Mouse (Mus musculus) hindbrain, embryonic 11.5 days (tissue): ENCODE measurements around the gene Polg. TPM values are rescaled to one million over a fixed set of nuclear protein-coding genes. Genes with fewer than 3 reads are reported as not detected.

Experiments
- ATAC-seq: fragments of 200-750 bp; cut with Nextera tagmentation; 2 replicates; pipeline ENCODE4 v1.8.0; 2017; ENCODE audit warnings: mild to moderate bottlenecking, moderate TSS enrichment, moderate library complexity; ENCODE audit not compliant: low FRiP score
- DNase-seq: peaks from one replicate; pipeline ENCODE4 v3.0.0-alpha.2; 2015; ENCODE audit warnings: low spot score
- H3K27ac ChIP-seq: fragments of 300-500 bp; sonication (generic); 2 replicates; pipeline ENCODE4 v1.5.1; 2014; ENCODE audit warnings: mild to moderate bottlenecking, low read depth, low read length
- H3K27me3 ChIP-seq: fragments of 300-500 bp; sonication (generic); 2 replicates; pipeline ENCODE4 v1.6.1; 2014; ENCODE audit warnings: mild to moderate bottlenecking, low read length, moderate library complexity, mixed read lengths; ENCODE audit not compliant: control insufficient read depth, insufficient read depth
- H3K36me3 ChIP-seq: fragments of 300-500 bp; sonication (generic); 2 replicates; pipeline ENCODE4 v1.6.1; 2014; ENCODE audit warnings: mild to moderate bottlenecking, low read length, moderate library complexity, mixed read lengths; ENCODE audit not compliant: control insufficient read depth, insufficient read depth
- H3K4me1 ChIP-seq: fragments of 300-500 bp; sonication (generic); replicated peaks from 2 replicates; pipeline ENCODE4 v1.6.1; 2014; ENCODE audit warnings: low read length, mixed read lengths; ENCODE audit not compliant: control insufficient read depth, insufficient read depth
- H3K4me2 ChIP-seq: fragments of 300-500 bp; sonication (generic); replicated peaks from 2 replicates; pipeline ENCODE4 v1.6.1; 2014; ENCODE audit warnings: mild to moderate bottlenecking, low read depth, low read length
- H3K4me3 ChIP-seq: fragments of 300-500 bp; sonication (generic); 2 replicates; pipeline ENCODE4 v1.5.1; 2014; ENCODE audit warnings: low read depth, low read length
- H3K9ac ChIP-seq: fragments of 300-500 bp; sonication (generic); 2 replicates; pipeline ENCODE4 v1.6.1; 2014; ENCODE audit warnings: low read depth, low read length
- H3K9me3 ChIP-seq: fragments of 300-500 bp; sonication (generic); 2 replicates; pipeline ENCODE4 v1.6.1; 2016; ENCODE audit warnings: low read length; ENCODE audit not compliant: control insufficient read depth
- WGBS: fragments of 180-500 bp; shearing (Covaris S2); extraction: QIAGEN DNeasy Blood & Tissue Kit; methylation state at CpG from one replicate; pipeline ENCODE4 v1.1.7; 2014; 5-methylcytosine and 5-hydroxymethylcytosine counted together
- polyA plus RNA-seq: library from polyadenylated mRNA; unstranded; fragments of >200 nt; fragmentation: Nextera tagmentation; extraction: Ambion mirVana; gene quantifications from 2 replicates; pipeline ENCODE4 v1.2.1, GENCODE M21; 2014

The Polg gene
- polyA plus RNA-seq, 1 experiment from 2014 or later, result 22.5 TPM

GRCm38 (mm10) chr7:79464776-79465420 lies 1.3 kb downstream of the Polg start:
- no peaks in the 10 kb centered on the region for H3K9me3 ChIP-seq
- H3K9ac ChIP-seq, result peak overlapping the region; percentile 84
- peaks cover 11% of the 10 kb centered on the region for H3K4me1 ChIP-seq
- WGBS, result 7% methylated on average over 47 of the region's 47 CpGs
- H3K27me3 ChIP-seq, result no peaks in the 10 kb centered on the region
- H3K36me3 ChIP-seq, result no peaks in the 10 kb centered on the region
- peak overlapping the region; percentile 90 for H3K4me3 ChIP-seq
- DNase-seq (peak; percentile 8), ATAC-seq (no peak)
- no peak overlapping the region for H3K27ac ChIP-seq
- peak overlapping the region; percentile 81 for H3K4me2 ChIP-seq

DNA sequence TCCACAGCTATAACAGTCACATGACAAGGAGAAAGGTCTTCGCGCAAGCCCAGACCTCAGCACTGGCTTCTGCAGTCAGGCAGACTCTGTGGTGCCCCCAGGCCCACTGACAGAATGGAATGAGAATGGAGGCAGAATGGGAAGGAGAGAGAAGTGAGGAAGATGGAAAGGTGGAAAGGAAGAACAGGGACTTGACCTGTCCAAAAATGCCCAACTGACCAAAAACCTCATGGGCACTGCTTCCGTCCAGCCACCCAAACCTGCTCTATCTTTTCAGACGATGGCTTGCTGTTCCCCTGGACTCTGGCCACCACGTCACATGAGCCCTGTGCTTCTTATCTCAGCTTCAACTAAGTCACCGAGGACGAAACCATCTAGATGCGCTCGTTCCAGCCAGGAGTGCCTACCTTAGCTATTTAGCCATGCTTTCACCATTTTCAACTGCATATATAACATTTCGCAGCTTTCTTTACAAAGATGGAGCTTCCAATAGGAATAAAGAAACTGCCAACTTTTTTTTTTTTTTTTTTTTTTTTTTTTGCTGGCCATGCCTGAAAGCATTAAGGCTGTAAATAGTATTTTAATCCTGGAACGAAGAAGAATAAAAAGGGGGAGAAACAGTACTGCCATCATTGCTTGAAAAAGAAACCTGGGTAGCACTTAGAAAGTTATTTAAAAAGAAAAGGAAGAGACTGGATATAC lies 2.6 kb downstream of the Polg start:
- 86% methylated on average over 11 of the region's 11 CpGs for WGBS
- Histone ChIP-seq H3K9me3 (no peaks in the 10 kb centered on the region), H3K27ac (no peak overlapping the region), H3K4me2 (no peak overlapping the region), H3K36me3 (peaks cover 3% of the 10 kb centered on the region), H3K9ac (no peak overlapping the region), H3K4me1 (peaks cover 11% of the 10 kb centered on the region), H3K4me3 (no peak overlapping the region), H3K27me3 (no peaks in the 10 kb centered on the region)
- DNase-seq (no peak), ATAC-seq (no peak)

DNA sequence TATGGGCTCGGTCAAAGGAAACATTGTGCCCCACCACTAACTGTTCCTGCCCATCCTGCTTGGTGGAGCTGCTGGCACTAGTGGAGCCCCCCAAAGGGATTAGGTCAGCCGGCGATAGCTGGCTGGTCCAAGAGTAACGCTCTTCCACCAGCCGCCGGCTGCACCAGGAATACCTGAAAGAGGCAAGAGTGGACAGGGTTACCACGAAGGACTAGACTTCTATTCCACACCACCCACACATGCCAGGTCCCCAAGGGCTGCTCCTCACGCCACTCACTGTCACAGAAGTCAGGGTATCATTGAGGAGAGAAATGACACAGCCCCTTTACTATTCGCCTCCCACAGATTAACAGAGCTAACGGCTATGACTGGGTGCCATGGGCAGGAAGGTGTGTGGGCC lies 4.4 kb downstream of the Polg start:
- 94% methylated on average over 10 of the region's 10 CpGs for WGBS
- H3K9ac ChIP-seq, result no peak overlapping the region
- H3K4me3 ChIP-seq, result no peak overlapping the region
- H3K27me3 ChIP-seq, result no peaks in the 10 kb centered on the region
- H3K4me2 ChIP-seq, result no peak overlapping the region
- no peaks in the 10 kb centered on the region for H3K9me3 ChIP-seq
- ATAC-seq, result no peak
- peaks cover 8% of the 10 kb centered on the region for H3K36me3 ChIP-seq
- no peak for DNase-seq
- no peak overlapping the region for H3K27ac ChIP-seq
- H3K4me1 ChIP-seq, result peaks cover 8% of the 10 kb centered on the region; the same call in 1 of the 2 replicates

GRCm38 (mm10) chr7:79447486-79447885 lies 18.7 kb downstream of the Polg start:
- Histone ChIP-seq H3K9ac (no peak overlapping the region), H3K4me3 (no peak overlapping the region), H3K27ac (no peak overlapping the region), H3K36me3 (0 out of 2 replicates have a peak, but pooled peaks cover 5% of the 10 kb centered on the region), H3K9me3 (no peaks in the 10 kb centered on the region), H3K4me2 (no peak overlapping the region), H3K4me1 (no peaks in the 10 kb centered on the region), H3K27me3 (no peaks in the 10 kb centered on the region)
- no peak for DNase-seq
- 94% methylated on average over 3 of the region's 3 CpGs for WGBS
- no peak for ATAC-seq

- 93% methylated on average over 2 of the region's 2 CpGs for WGBS
- no peak overlapping the region for H3K9ac ChIP-seq
- ATAC-seq (no peak), DNase-seq (no peak)
- no peak overlapping the region for H3K4me3 ChIP-seq
- no peaks in the 10 kb centered on the region for H3K9me3 ChIP-seq
- no peak overlapping the region for H3K4me2 ChIP-seq
- H3K27me3 ChIP-seq, result no peaks in the 10 kb centered on the region
- no peaks in the 10 kb centered on the region for H3K4me1 ChIP-seq
- H3K27ac ChIP-seq, result no peak overlapping the region
- H3K36me3 ChIP-seq, result 0 out of 2 replicates have a peak, but pooled peaks cover 3% of the 10 kb centered on the region
Measured at GRCm38 (mm10) chr7:79447048-79447447, 19.1 kb downstream of the Polg start.

GRCm38 (mm10) chr7:79440035-79440434 lies 26.1 kb downstream of the Polg start:
- no peak for ATAC-seq
- H3K27ac ChIP-seq, result no peak overlapping the region

DNA sequence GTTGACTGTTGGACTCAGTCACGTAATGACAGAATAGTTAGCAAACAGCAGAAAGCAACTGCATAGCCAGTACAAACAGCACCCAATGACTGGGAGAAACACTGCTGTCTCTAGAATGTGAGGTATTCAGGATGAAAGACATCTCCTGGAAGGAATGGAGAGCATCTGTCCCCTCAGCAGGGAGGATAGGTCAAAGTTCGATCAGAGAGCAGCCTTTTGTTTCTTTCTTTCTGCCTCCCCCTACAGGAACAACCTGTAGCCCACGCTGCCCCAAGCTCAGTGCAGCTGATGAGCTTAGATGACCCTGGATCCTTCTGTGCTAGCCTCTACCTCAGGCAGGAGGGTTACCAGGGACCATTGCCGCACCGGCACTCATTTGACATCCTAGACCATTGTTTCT lies 37.9 kb downstream of the Polg start:
- H3K9ac ChIP-seq, result no peak overlapping the region

More at GRCm38 (mm10) chr7:79440035-79440434, 26.1 kb downstream of the Polg start:
- no peak for DNase-seq
- Histone ChIP-seq H3K27me3 (no peaks in the 10 kb centered on the region), H3K4me3 (no peak overlapping the region), H3K4me1 (no peaks in the 10 kb centered on the region), H3K36me3 (no peaks in the 10 kb centered on the region), H3K9me3 (no peaks in the 10 kb centered on the region), H3K4me2 (no peak overlapping the region), H3K9ac (no peak overlapping the region)
- 73% methylated on average over 2 of the region's 2 CpGs for whole genome bisulfite sequencing

GRCm38 (mm10) chr7:79425804-79426203 lies 40.4 kb downstream of the Polg start:
- Histone ChIP-seq H3K9ac (no peak overlapping the region), H3K36me3 (no peaks in the 10 kb centered on the region), H3K4me1 (no peaks in the 10 kb centered on the region), H3K27ac (no peak overlapping the region), H3K4me3 (no peak overlapping the region), H3K4me2 (no peak overlapping the region), H3K27me3 (no peaks in the 10 kb centered on the region), H3K9me3 (no peaks in the 10 kb centered on the region)
- no peak for DNase-seq
- 77% methylated on average over 10 of the region's 10 CpGs for WGBS
- no peak for ATAC-seq

More for the DNA sequence above, 37.9 kb downstream of the Polg start:
- no peak for ATAC-seq
- Histone ChIP-seq H3K4me3 (no peak overlapping the region), H3K4me2 (no peak overlapping the region), H3K27ac (no peak overlapping the region), H3K27me3 (no peaks in the 10 kb centered on the region), H3K36me3 (no peaks in the 10 kb centered on the region), H3K4me1 (no peaks in the 10 kb centered on the region), H3K9me3 (no peaks in the 10 kb centered on the region)
- DNase-seq, result no peak
- WGBS, result 41% methylated on average over 5 of the region's 5 CpGs

GRCm38 (mm10) chr7:79422876-79423275 lies 43.3 kb downstream of the Polg start:
- no peak for DNase-seq

More at GRCm38 (mm10) chr7:79422876-79423275, 43.3 kb downstream of the Polg start:
- no peaks in the 10 kb centered on the region for H3K9me3 ChIP-seq
- H3K27me3 ChIP-seq, result no peaks in the 10 kb centered on the region
- no peaks in the 10 kb centered on the region for H3K36me3 ChIP-seq
- H3K9ac ChIP-seq, result no peak overlapping the region
- WGBS, result 93% methylated on average over 10 of the region's 10 CpGs
- no peak overlapping the region for H3K4me3 ChIP-seq
- no peaks in the 10 kb centered on the region for H3K4me1 ChIP-seq
- ATAC-seq, result no peak
- no peak overlapping the region for H3K4me2 ChIP-seq
- H3K27ac ChIP-seq, result no peak overlapping the region
